Mouse (Mus musculus) MEL (cell line): ENCODE results near the gene Caskin1.

ENCODE experiments used
- BHLHE40 ChIP-seq: IDR thresholded peaks from 2 replicates; pipeline ENCODE4 v1.6.1; 2012; ENCODE audit warnings: low read depth, mild to moderate bottlenecking, inconsistent platforms, low read length, improper control_type of control experiment, borderline replicate concordance
- CTCF ChIP-seq, 3 experiments: IDR thresholded peaks in 2 of 3; conservative IDR thresholded peaks in 1 of 3; 2 replicates each; pipeline ENCODE4 v1.5.1; 2011 to 2012; ENCODE audit warnings: low read length in 3 of 3, low read depth in 2 of 3, mild to moderate bottlenecking in 2 of 3, improper control_type of control experiment in 1 of 3, inconsistent platforms in 1 of 3, mixed read lengths in 1 of 3, moderate library complexity in 1 of 3; ENCODE audit not compliant: control insufficient read depth in 1 of 3, insufficient read depth in 1 of 3, poor library complexity in 1 of 3, severe bottlenecking in 1 of 3
- ETS1 ChIP-seq: IDR thresholded peaks from 2 replicates; pipeline ENCODE4 v1.6.1; 2012; ENCODE audit warnings: low read depth, mild to moderate bottlenecking, inconsistent platforms, low read length, improper control_type of control experiment, moderate library complexity
- MAFK ChIP-seq: IDR thresholded peaks from 2 replicates; pipeline ENCODE4 v1.6.1; 2011; ENCODE audit warnings: low read depth, mild to moderate bottlenecking, low read length, improper control_type of control experiment, borderline replicate concordance
- MAX ChIP-seq: IDR thresholded peaks from 2 replicates; pipeline ENCODE4 v1.6.1; 2011; ENCODE audit warnings: low read length, improper control_type of control experiment
- MAZ ChIP-seq: IDR thresholded peaks from 2 replicates; pipeline ENCODE4 v1.6.1; 2012; ENCODE audit warnings: low read depth, mild to moderate bottlenecking, inconsistent platforms, low read length, improper control_type of control experiment
- MYC ChIP-seq: IDR thresholded peaks from 2 replicates; pipeline ENCODE4 v1.6.1; 2011; ENCODE audit warnings: low read depth, mild to moderate bottlenecking, low read length, improper control_type of control experiment, moderate library complexity
- POLR2A ChIP-seq, 2 experiments: IDR thresholded peaks; 2 replicates each; pipeline ENCODE4 v1.6.1; 2011 to 2012; ENCODE audit warnings: low read length in 2 of 2, mild to moderate bottlenecking in 2 of 2, control low read depth in 1 of 2, improper control_type of control experiment in 1 of 2, low read depth in 1 of 2, moderate library complexity in 1 of 2; ENCODE audit not compliant: control insufficient read depth in 1 of 2, insufficient read depth in 1 of 2, poor library complexity in 1 of 2

- TF ChIP-seq POLR2A (IDR thresholded peaks at IDR 0.05; ENCODE audit: control insufficient read depth in 1 of 2, insufficient read depth in 1 of 2, low read depth in 1 of 2, low read length in 2 of 2, poor library complexity in 1 of 2) (no peak), BHLHE40 (no peak), ETS1 (no peak), MAX (no peak), MAZ (no peak), CTCF (IDR thresholded peaks at IDR 0.05 in 2 of 3, conservative IDR thresholded peaks at IDR 0.05 in 1 of 3; ENCODE audit: control insufficient read depth in 1 of 3, insufficient read depth in 1 of 3, low read depth in 2 of 3, low read length in 3 of 3, poor library complexity in 1 of 3, severe bottlenecking in 1 of 3) (no peak), MAFK (peak; percentile 53; the same call in 1 of the 2 replicates), MYC (no peak)
Observed at GRCm38 (mm10) chr17:24477053-24477984, 11.1 kb upstream of the Caskin1 start.
